Mouse (Mus musculus) forebrain, embryonic 15.5 days (tissue): ENCODE measurements around the gene Ccdc124. TPM values are rescaled to one million over a fixed set of nuclear protein-coding genes. Genes with fewer than 3 reads are reported as not detected.

ENCODE experiments used
- ATAC-seq: fragments of 200-750 bp; cut with Nextera tagmentation; replicated peaks from 2 replicates; pipeline ENCODE4 v1.8.0; 2017; ENCODE audit warnings: mild to moderate bottlenecking, moderate TSS enrichment, moderate library complexity
- H3K27ac ChIP-seq: fragments of 300-500 bp; sonication (generic); replicated peaks from 2 replicates; pipeline ENCODE4 v1.5.1; 2015; ENCODE audit warnings: mild to moderate bottlenecking, inconsistent platforms
- H3K27me3 ChIP-seq: fragments of 300-500 bp; sonication (generic); 2 replicates; pipeline ENCODE4 v1.6.1; 2015; ENCODE audit warnings: inconsistent platforms
- H3K36me3 ChIP-seq: fragments of 300-500 bp; sonication (generic); 2 replicates; pipeline ENCODE4 v1.6.1; 2015; ENCODE audit warnings: mild to moderate bottlenecking, inconsistent platforms
- H3K4me1 ChIP-seq: fragments of 300-500 bp; sonication (generic); 2 replicates; pipeline ENCODE4 v1.6.1; 2015; ENCODE audit warnings: inconsistent platforms
- H3K4me2 ChIP-seq: fragments of 300-500 bp; sonication (generic); replicated peaks from 2 replicates; pipeline ENCODE4 v1.6.1; 2015; ENCODE audit warnings: mild to moderate bottlenecking, inconsistent platforms
- H3K4me3 ChIP-seq: fragments of 300-500 bp; sonication (generic); 2 replicates; pipeline ENCODE4 v1.5.1; 2015; ENCODE audit warnings: mild to moderate bottlenecking, inconsistent platforms
- H3K9ac ChIP-seq: fragments of 300-500 bp; sonication (generic); replicated peaks from 2 replicates; pipeline ENCODE4 v1.6.1; 2015; ENCODE audit warnings: mild to moderate bottlenecking, inconsistent platforms
- H3K9me3 ChIP-seq: fragments of 300-500 bp; sonication (generic); 2 replicates; pipeline ENCODE4 v1.6.1; 2016; ENCODE audit warnings: inconsistent platforms
- WGBS: fragments of 180-500 bp; shearing (Covaris S2); methylation state at CpG from one replicate; pipeline ENCODE4 v1.1.7; 2015; ENCODE audit warnings: mixed read lengths; 5-methylcytosine and 5-hydroxymethylcytosine counted together
- polyA plus RNA-seq: library from polyadenylated mRNA; unstranded; fragments of >200 nt; fragmentation: Nextera tagmentation; extraction: Ambion mirVana; gene quantifications from 2 replicates; pipeline ENCODE4 v1.2.1, GENCODE M21; 2015

Ccdc124 gene
- polyA plus RNA-seq, 1 experiment from 2014 or later: 160 TPM

GRCm38 (mm10) chr8:70894385-70894720 lies 20.6 kb upstream of the Ccdc124 start:
- Histone ChIP-seq H3K9me3 (no peaks in the 10 kb centered on the region), H3K27ac (no peak overlapping the region), H3K27me3 (peaks cover 41% of the 10 kb centered on the region), H3K4me2 (no peak overlapping the region), H3K4me1 (peaks cover 27% of the 10 kb centered on the region), H3K9ac (no peak overlapping the region), H3K4me3 (no peak overlapping the region), H3K36me3 (peaks cover 30% of the 10 kb centered on the region)
- WGBS: 67% methylated on average over 2 of the region's 2 CpGs
- ATAC-seq: no peak

- Histone ChIP-seq H3K4me1 (peaks cover 27% of the 10 kb centered on the region), H3K4me2 (no peak overlapping the region), H3K9ac (no peak overlapping the region), H3K36me3 (peaks cover 30% of the 10 kb centered on the region), H3K27me3 (peaks cover 41% of the 10 kb centered on the region), H3K9me3 (no peaks in the 10 kb centered on the region), H3K4me3 (no peak overlapping the region), H3K27ac (no peak overlapping the region)
- 29% methylated on average over 12 of the region's 12 CpGs for WGBS
- ATAC-seq: no peak
Measured at GRCm38 (mm10) chr8:70893656-70894384, 20.1 kb upstream of the Ccdc124 start.

- Histone ChIP-seq H3K4me1 (peaks cover 20% of the 10 kb centered on the region), H3K9ac (no peak overlapping the region), H3K4me2 (peak overlapping the region; percentile 12; the same call in 1 of the 2 replicates), H3K4me3 (peak overlapping the region; percentile 10), H3K27me3 (peaks cover 41% of the 10 kb centered on the region), H3K27ac (no peak overlapping the region), H3K36me3 (peaks cover 30% of the 10 kb centered on the region), H3K9me3 (no peaks in the 10 kb centered on the region)
- WGBS: 31% methylated on average over 20 of the region's 20 CpGs
- ATAC-seq: no peak
Measured at GRCm38 (mm10) chr8:70892896-70893655, 19.3 kb upstream of the Ccdc124 start.

GRCm38 (mm10) chr8:70892022-70892895 lies 18.5 kb upstream of the Ccdc124 start, which contains the start of gene Slc5a5:
TSS of gene Slc5a5 (minus strand) at chr8:70892757.
- H3K27ac ChIP-seq: no peak within 1 kb of the TSS
- peaks cover 41% of the 10 kb centered on the region for H3K27me3 ChIP-seq
- peaks cover 23% of the 10 kb centered on the region for H3K4me1 ChIP-seq
- peaks cover 30% of the 10 kb centered on the region for H3K36me3 ChIP-seq
- H3K9me3 ChIP-seq: no peaks in the 10 kb centered on the region
- no peak within 1 kb of the TSS for H3K9ac ChIP-seq
- 4% methylated on average over 80 of the region's 80 CpGs for WGBS
- H3K4me3 ChIP-seq: peak within 1 kb of the TSS; percentile 10
- no peak for ATAC-seq
- H3K4me2 ChIP-seq: peak within 1 kb of the TSS; percentile 12; the same call in 1 of the 2 replicates

- H3K9ac ChIP-seq: no peak overlapping the region
- peaks cover 30% of the 10 kb centered on the region for H3K36me3 ChIP-seq
- peaks cover 41% of the 10 kb centered on the region for H3K27me3 ChIP-seq
- H3K27ac ChIP-seq: no peak overlapping the region
- H3K4me1 ChIP-seq: peaks cover 21% of the 10 kb centered on the region
- H3K4me3 ChIP-seq: no peak overlapping the region
- no peaks in the 10 kb centered on the region for H3K9me3 ChIP-seq
- WGBS: 13% methylated on average over 21 of the region's 21 CpGs
- H3K4me2 ChIP-seq: no peak overlapping the region
- no peak for ATAC-seq
Measured at GRCm38 (mm10) chr8:70891356-70891755, 17.6 kb upstream of the Ccdc124 start.

GRCm38 (mm10) chr8:70890656-70891055 lies 16.9 kb upstream of the Ccdc124 start:
- Histone ChIP-seq H3K9ac (no peak overlapping the region), H3K4me1 (peaks cover 14% of the 10 kb centered on the region), H3K36me3 (peaks cover 27% of the 10 kb centered on the region), H3K27ac (no peak overlapping the region), H3K27me3 (peaks cover 41% of the 10 kb centered on the region), H3K4me3 (no peak overlapping the region), H3K4me2 (no peak overlapping the region), H3K9me3 (no peaks in the 10 kb centered on the region)
- 89% methylated on average over 5 of the region's 5 CpGs for WGBS
- no peak for ATAC-seq

GRCm38 (mm10) chr8:70887669-70888068 lies 13.9 kb upstream of the Ccdc124 start:
- Histone ChIP-seq H3K27me3 (peaks cover 22% of the 10 kb centered on the region), H3K9ac (no peak overlapping the region)

GRCm38 (mm10) chr8:70885612-70886011 lies 11.9 kb upstream of the Ccdc124 start:
- no peak overlapping the region for H3K4me2 ChIP-seq
- H3K9me3 ChIP-seq: no peaks in the 10 kb centered on the region
- 22% methylated on average over 12 of the region's 12 CpGs for WGBS
- peaks cover 1% of the 10 kb centered on the region for H3K27me3 ChIP-seq
- H3K36me3 ChIP-seq: no peaks in the 10 kb centered on the region
- H3K9ac ChIP-seq: no peak overlapping the region
- no peak overlapping the region for H3K27ac ChIP-seq
- no peak overlapping the region for H3K4me3 ChIP-seq
- H3K4me1 ChIP-seq: 0 out of 2 replicates have a peak, but pooled peaks cover 3% of the 10 kb centered on the region
- no peak for ATAC-seq

More at GRCm38 (mm10) chr8:70887669-70888068, 13.9 kb upstream of the Ccdc124 start:
- Histone ChIP-seq H3K9me3 (no peaks in the 10 kb centered on the region), H3K4me1 (peaks cover 12% of the 10 kb centered on the region), H3K36me3 (no peaks in the 10 kb centered on the region), H3K4me2 (peak overlapping the region; percentile 32), H3K4me3 (peak overlapping the region; percentile 7; the same call in 1 of the 2 replicates), H3K27ac (no peak overlapping the region)
- ATAC-seq: no peak
- 4% methylated on average over 16 of the region's 18 CpGs for WGBS

- Histone ChIP-seq H3K9me3 (no peaks in the 10 kb centered on the region), H3K4me1 (0 out of 2 replicates have a peak, but pooled peaks cover 3% of the 10 kb centered on the region), H3K4me2 (no peak overlapping the region), H3K27me3 (no peaks in the 10 kb centered on the region), H3K4me3 (no peak overlapping the region), H3K9ac (no peak overlapping the region), H3K27ac (no peak overlapping the region), H3K36me3 (no peaks in the 10 kb centered on the region)
- WGBS: 94% methylated on average over 10 of the region's 10 CpGs
- no peak for ATAC-seq
Measured at GRCm38 (mm10) chr8:70884683-70885082, 10.9 kb upstream of the Ccdc124 start.

GRCm38 (mm10) chr8:70884186-70884585 lies 10.5 kb upstream of the Ccdc124 start:
- 81% methylated on average over 4 of the region's 4 CpGs for WGBS
- Histone ChIP-seq H3K9ac (no peak overlapping the region), H3K27me3 (no peaks in the 10 kb centered on the region), H3K27ac (no peak overlapping the region), H3K4me2 (no peak overlapping the region), H3K4me3 (no peak overlapping the region), H3K36me3 (no peaks in the 10 kb centered on the region), H3K4me1 (0 out of 2 replicates have a peak, but pooled peaks cover 3% of the 10 kb centered on the region), H3K9me3 (no peaks in the 10 kb centered on the region)
- ATAC-seq: no peak

GRCm38 (mm10) chr8:70880546-70880945 lies 6.8 kb upstream of the Ccdc124 start:
- Histone ChIP-seq H3K36me3 (no peaks in the 10 kb centered on the region), H3K9ac (no peak overlapping the region), H3K27me3 (no peaks in the 10 kb centered on the region), H3K4me1 (no peaks in the 10 kb centered on the region), H3K4me3 (no peak overlapping the region), H3K27ac (no peak overlapping the region), H3K9me3 (no peaks in the 10 kb centered on the region), H3K4me2 (no peak overlapping the region)
- 38% methylated on average over 11 of the region's 11 CpGs for WGBS
- ATAC-seq: no peak
